Mouse (Mus musculus): ENCODE measurements at regions not wholly inside any gene's neighbourhood (a gene's known extent, or its start where the extent isn't known, plus 50 kb on each side); places are given as distances from the start of the nearest gene placed in this dataset.

- no peak overlapping the region for H3K9ac ChIP-seq (replicated peaks; ENCODE audit: low read length)
- ATAC-seq = no peak
- no peaks in the 10 kb centered on the region for H3K4me1 ChIP-seq (ENCODE audit: insufficient read depth, low read length)
- H3K27me3 ChIP-seq (ENCODE audit: insufficient read depth, low read length) = no peaks in the 10 kb centered on the region
- 68% methylated on average over 5 of the region's 5 CpGs for WGBS
- no peaks in the 10 kb centered on the region for H3K36me3 ChIP-seq (ENCODE audit: insufficient read depth, low read length)
- no peaks in the 10 kb centered on the region for H3K9me3 ChIP-seq (ENCODE audit: low read length)
- no peak overlapping the region for H3K27ac ChIP-seq
- no peak for TF ChIP-seq CTCF (IDR thresholded peaks at IDR 0.05; ENCODE audit: low read depth)
- no peak overlapping the region for H3K4me3 ChIP-seq (ENCODE audit: low read length)
- no peak overlapping the region for H3K4me2 ChIP-seq (ENCODE audit: low read depth, low read length)
- DNase-seq (ENCODE audit: low spot score) = no peak
Measured at GRCm38 (mm10) chr1:75877209-75877608, 331.1 kb downstream of the Slc4a3 start.

- no peak overlapping the region for H3K27ac ChIP-seq
- no peaks in the 10 kb centered on the region for H3K36me3 ChIP-seq (ENCODE audit: insufficient read depth, low read length)
- H3K4me1 ChIP-seq (ENCODE audit: insufficient read depth, low read length) = no peaks in the 10 kb centered on the region
- H3K4me3 ChIP-seq (ENCODE audit: low read length) = no peak overlapping the region
- no peak overlapping the region for H3K9ac ChIP-seq (replicated peaks; ENCODE audit: low read length)
- H3K27me3 ChIP-seq (ENCODE audit: insufficient read depth, low read length) = no peaks in the 10 kb centered on the region
- DNase-seq (ENCODE audit: low spot score) (no peak), ATAC-seq (no peak)
- 80% methylated on average over 7 of the region's 7 CpGs for WGBS
- no peak overlapping the region for H3K4me2 ChIP-seq (ENCODE audit: low read depth, low read length)
- H3K9me3 ChIP-seq (ENCODE audit: low read length) = no peaks in the 10 kb centered on the region
- TF ChIP-seq CTCF (IDR thresholded peaks at IDR 0.05; ENCODE audit: low read depth) = no peak
Measured at GRCm38 (mm10) chr1:75885632-75886031, 339.6 kb downstream of the Slc4a3 start.

- no peaks in the 10 kb centered on the region for H3K36me3 ChIP-seq (ENCODE audit: insufficient read depth, low read length)
- H3K4me3 ChIP-seq (ENCODE audit: low read length) = no peak overlapping the region
- H3K27ac ChIP-seq = no peak overlapping the region
- no peaks in the 10 kb centered on the region for H3K9me3 ChIP-seq (ENCODE audit: low read length)
- no peak for ATAC-seq
- DNase-seq (ENCODE audit: low spot score) = no peak
- H3K27me3 ChIP-seq (ENCODE audit: insufficient read depth, low read length) = no peaks in the 10 kb centered on the region
- H3K4me1 ChIP-seq (ENCODE audit: insufficient read depth, low read length) = no peaks in the 10 kb centered on the region
- WGBS = 15% methylated on average over 9 of the region's 9 CpGs
- TF ChIP-seq CTCF (IDR thresholded peaks at IDR 0.05; ENCODE audit: low read depth) = no peak
- H3K4me2 ChIP-seq (ENCODE audit: low read depth, low read length) = 0 out of 2 replicates have a peak overlapping the region, but pooled peaks have one; percentile 23
- no peak overlapping the region for H3K9ac ChIP-seq (replicated peaks; ENCODE audit: low read length)
Measured at GRCm38 (mm10) chr1:75888499-75889208, 342.6 kb downstream of the Slc4a3 start.

GRCm38 (mm10) chr1:75889847-75890591, 344.0 kb downstream of the Slc4a3 start:
- Histone ChIP-seq H3K9me3 (ENCODE audit: low read length) (no peaks in the 10 kb centered on the region), H3K36me3 (ENCODE audit: insufficient read depth, low read length) (no peaks in the 10 kb centered on the region), H3K4me1 (ENCODE audit: insufficient read depth, low read length) (no peaks in the 10 kb centered on the region), H3K4me3 (ENCODE audit: low read length) (no peak overlapping the region), H3K27me3 (ENCODE audit: insufficient read depth, low read length) (no peaks in the 10 kb centered on the region), H3K9ac (replicated peaks; ENCODE audit: low read length) (no peak overlapping the region), H3K4me2 (ENCODE audit: low read depth, low read length) (no peak overlapping the region), H3K27ac (no peak overlapping the region)
- no peak for TF ChIP-seq CTCF (IDR thresholded peaks at IDR 0.05; ENCODE audit: low read depth)
- DNase-seq (ENCODE audit: low spot score) (no peak), ATAC-seq (no peak)
- 75% methylated on average over 4 of the region's 4 CpGs for WGBS

- no peak for ATAC-seq
- no peak overlapping the region for H3K27ac ChIP-seq
- 72% methylated on average over 10 of the region's 10 CpGs for WGBS
Measured at GRCm38 (mm10) chr1:75890636-75891276, 344.7 kb downstream of the Slc4a3 start.

GRCm38 (mm10) chr1:75895550-75895949, 349.5 kb downstream of the Slc4a3 start:
- no peak overlapping the region for H3K27ac ChIP-seq

More at GRCm38 (mm10) chr1:75890636-75891276, 344.7 kb downstream of the Slc4a3 start:
- H3K4me1 ChIP-seq (ENCODE audit: insufficient read depth, low read length) = no peaks in the 10 kb centered on the region
- H3K27me3 ChIP-seq (ENCODE audit: insufficient read depth, low read length) = no peaks in the 10 kb centered on the region
- H3K9me3 ChIP-seq (ENCODE audit: low read length) = no peaks in the 10 kb centered on the region
- H3K9ac ChIP-seq (replicated peaks; ENCODE audit: low read length) = no peak overlapping the region
- DNase-seq (ENCODE audit: low spot score) = peak; percentile 21
- H3K4me3 ChIP-seq (ENCODE audit: low read length) = no peak overlapping the region
- no peak for TF ChIP-seq CTCF (IDR thresholded peaks at IDR 0.05; ENCODE audit: low read depth)
- no peak overlapping the region for H3K4me2 ChIP-seq (ENCODE audit: low read depth, low read length)
- no peaks in the 10 kb centered on the region for H3K36me3 ChIP-seq (ENCODE audit: insufficient read depth, low read length)

More at GRCm38 (mm10) chr1:75895550-75895949, 349.5 kb downstream of the Slc4a3 start:
- Histone ChIP-seq H3K27me3 (ENCODE audit: insufficient read depth, low read length) (no peaks in the 10 kb centered on the region), H3K4me3 (ENCODE audit: low read length) (no peak overlapping the region), H3K4me2 (ENCODE audit: low read depth, low read length) (no peak overlapping the region), H3K36me3 (ENCODE audit: insufficient read depth, low read length) (no peaks in the 10 kb centered on the region), H3K4me1 (ENCODE audit: insufficient read depth, low read length) (no peaks in the 10 kb centered on the region), H3K9ac (replicated peaks; ENCODE audit: low read length) (no peak overlapping the region), H3K9me3 (ENCODE audit: low read length) (no peaks in the 10 kb centered on the region)
- no peak for TF ChIP-seq CTCF (IDR thresholded peaks at IDR 0.05; ENCODE audit: low read depth)
- ATAC-seq (no peak), DNase-seq (ENCODE audit: low spot score) (no peak)
- WGBS = 95% methylated on average over 1 of the region's 1 CpGs
